Mouse (Mus musculus) forebrain, embryonic 13.5 days (tissue): ENCODE results near the gene Gm20605. TPM values are rescaled to one million over a fixed set of nuclear protein-coding genes. Genes with fewer than 3 reads are reported as not detected.

Experiments
- ATAC-seq: fragments of 200-750 bp; cut with Nextera tagmentation; 2 replicates; pipeline ENCODE4 v1.8.0; 2017
- H3K27ac ChIP-seq: fragments of 300-500 bp; sonication (generic); 2 replicates; pipeline ENCODE4 v1.5.1; 2015; ENCODE audit warnings: inconsistent platforms, mild to moderate bottlenecking, moderate library complexity
- H3K27me3 ChIP-seq: fragments of 300-500 bp; sonication (generic); 2 replicates; pipeline ENCODE4 v1.6.1; 2015; ENCODE audit warnings: mild to moderate bottlenecking, inconsistent platforms
- H3K36me3 ChIP-seq: fragments of 300-500 bp; sonication (generic); 2 replicates; pipeline ENCODE4 v1.6.1; 2015; ENCODE audit warnings: mild to moderate bottlenecking, inconsistent platforms; ENCODE audit not compliant: poor library complexity, severe bottlenecking
- H3K4me1 ChIP-seq: fragments of 300-500 bp; sonication (generic); 2 replicates; pipeline ENCODE4 v1.6.1; 2015; ENCODE audit warnings: inconsistent platforms
- H3K4me2 ChIP-seq: fragments of 300-500 bp; sonication (generic); 2 replicates; pipeline ENCODE4 v1.6.1; 2015; ENCODE audit warnings: inconsistent platforms, mild to moderate bottlenecking, moderate library complexity
- H3K4me3 ChIP-seq: fragments of 300-500 bp; sonication (generic); 2 replicates; pipeline ENCODE4 v1.5.1; 2015; ENCODE audit warnings: mild to moderate bottlenecking, inconsistent platforms
- H3K9ac ChIP-seq: fragments of 300-500 bp; sonication (generic); 2 replicates; pipeline ENCODE4 v1.6.1; 2015; ENCODE audit warnings: mild to moderate bottlenecking, inconsistent platforms
- H3K9me3 ChIP-seq: fragments of 300-500 bp; sonication (generic); replicated peaks from 2 replicates; pipeline ENCODE4 v1.6.1; 2016; ENCODE audit warnings: inconsistent platforms
- WGBS: fragments of 180-500 bp; shearing (Covaris S2); methylation state at CpG from one replicate; pipeline ENCODE4 v1.1.7; 2015; 5-methylcytosine and 5-hydroxymethylcytosine counted together
- polyA plus RNA-seq: library from polyadenylated mRNA; unstranded; fragments of >200 nt; fragmentation: Nextera tagmentation; extraction: Ambion mirVana; gene quantifications from 2 replicates; pipeline ENCODE4 v1.2.1, GENCODE M21; 2015

Gm20605 gene
- polyA plus RNA-seq, 1 experiment from 2014 or later: 7.3 TPM

GRCm38 (mm10) chr5:137600281-137600618, 28.7 kb upstream of the Gm20605 start:
- 4% methylated on average over 15 of the region's 19 CpGs for WGBS
- H3K27me3 ChIP-seq: no peaks in the 10 kb centered on the region
- peak overlapping the region; percentile 74 for H3K4me3 ChIP-seq
- H3K4me1 ChIP-seq: peaks cover 39% of the 10 kb centered on the region
- H3K9me3 ChIP-seq: no peaks in the 10 kb centered on the region
- peak overlapping the region; percentile 88 for H3K9ac ChIP-seq
- H3K27ac ChIP-seq: 0 out of 2 replicates have a peak overlapping the region, but pooled peaks have one; percentile 82
- ATAC-seq: no peak
- peaks cover 14% of the 10 kb centered on the region for H3K36me3 ChIP-seq
- H3K4me2 ChIP-seq: peak overlapping the region; percentile 97

GRCm38 (mm10) chr5:137600619-137601364, 28.2 kb upstream of the Gm20605 start, which contains the start of gene Mospd3:
Mospd3 (minus strand) TSS chr5:137601058.
- Histone ChIP-seq H3K27me3 (no peaks in the 10 kb centered on the region), H3K27ac (peak within 1 kb of the TSS; percentile 82), H3K9me3 (no peaks in the 10 kb centered on the region), H3K4me2 (peak within 1 kb of the TSS; percentile 97), H3K4me1 (peaks cover 39% of the 10 kb centered on the region), H3K36me3 (peaks cover 14% of the 10 kb centered on the region), H3K9ac (peak within 1 kb of the TSS; percentile 88), H3K4me3 (peak within 1 kb of the TSS; percentile 74)
- peak; percentile 97 for ATAC-seq
- WGBS: under 1% methylated on average over 41 of the region's 41 CpGs

GRCm38 (mm10) chr5:137601365-137601729, 27.6 kb upstream of the Gm20605 start:
- H3K27me3 ChIP-seq: no peaks in the 10 kb centered on the region
- under 1% methylated on average over 22 of the region's 22 CpGs for WGBS
- peaks cover 14% of the 10 kb centered on the region for H3K36me3 ChIP-seq
- peak overlapping the region; percentile 74 for H3K4me3 ChIP-seq
- H3K4me2 ChIP-seq: peak overlapping the region; percentile 97
- peak overlapping the region; percentile 4; the same call in 1 of the 2 replicates for H3K27ac ChIP-seq
- no peaks in the 10 kb centered on the region for H3K9me3 ChIP-seq
- peak overlapping the region; percentile 63 for H3K9ac ChIP-seq
- ATAC-seq: no peak
- H3K4me1 ChIP-seq: peaks cover 39% of the 10 kb centered on the region

- Histone ChIP-seq H3K9me3 (no peaks in the 10 kb centered on the region), H3K36me3 (no peaks in the 10 kb centered on the region), H3K27ac (no peak overlapping the region), H3K4me2 (peak overlapping the region; percentile 37), H3K4me1 (peaks cover 19% of the 10 kb centered on the region), H3K9ac (peak overlapping the region; percentile 34; the same call in 1 of the 2 replicates), H3K4me3 (no peak overlapping the region), H3K27me3 (peaks cover 23% of the 10 kb centered on the region)
- ATAC-seq: no peak
- WGBS: 12% methylated on average over 26 of the region's 26 CpGs
These were observed 20.9 kb upstream of the Gm20605 start for GRCm38 (mm10) chr5:137607860-137608653.

GRCm38 (mm10) chr5:137608654-137609190, 20.3 kb upstream of the Gm20605 start:
- 17% methylated on average over 23 of the region's 23 CpGs for WGBS
- Histone ChIP-seq H3K27me3 (peaks cover 23% of the 10 kb centered on the region), H3K36me3 (no peaks in the 10 kb centered on the region), H3K27ac (no peak overlapping the region), H3K4me2 (peak overlapping the region; percentile 37), H3K4me3 (no peak overlapping the region), H3K4me1 (peaks cover 13% of the 10 kb centered on the region; the same call in 1 of the 2 replicates), H3K9me3 (no peaks in the 10 kb centered on the region), H3K9ac (peak overlapping the region; percentile 34; the same call in 1 of the 2 replicates)
- ATAC-seq: no peak

GRCm38 (mm10) chr5:137609292-137609691, 19.7 kb upstream of the Gm20605 start:
- 63% methylated on average over 3 of the region's 3 CpGs for WGBS
- Histone ChIP-seq H3K27ac (no peak overlapping the region), H3K9ac (no peak overlapping the region), H3K9me3 (no peaks in the 10 kb centered on the region), H3K4me3 (no peak overlapping the region), H3K4me1 (peaks cover 10% of the 10 kb centered on the region; the same call in 1 of the 2 replicates), H3K4me2 (no peak overlapping the region), H3K36me3 (no peaks in the 10 kb centered on the region), H3K27me3 (peaks cover 23% of the 10 kb centered on the region)
- no peak for ATAC-seq

GRCm38 (mm10) chr5:137610056-137610455, 18.9 kb upstream of the Gm20605 start:
- ATAC-seq: no peak
- Histone ChIP-seq H3K27me3 (peaks cover 23% of the 10 kb centered on the region), H3K4me3 (no peak overlapping the region), H3K27ac (no peak overlapping the region), H3K36me3 (no peaks in the 10 kb centered on the region), H3K9me3 (no peaks in the 10 kb centered on the region), H3K4me2 (no peak overlapping the region), H3K4me1 (peaks cover 10% of the 10 kb centered on the region; the same call in 1 of the 2 replicates), H3K9ac (peak overlapping the region; percentile 21; the same call in 1 of the 2 replicates)
- WGBS: 78% methylated on average over 4 of the region's 4 CpGs

- 19% methylated on average over 11 of the region's 12 CpGs for WGBS
- peak overlapping the region; percentile 21; the same call in 1 of the 2 replicates for H3K9ac ChIP-seq
- ATAC-seq: no peak
- no peaks in the 10 kb centered on the region for H3K36me3 ChIP-seq
- H3K9me3 ChIP-seq: no peaks in the 10 kb centered on the region
- H3K4me2 ChIP-seq: no peak overlapping the region; the same call in 1 of the 2 replicates
- H3K4me1 ChIP-seq: peaks cover 10% of the 10 kb centered on the region; the same call in 1 of the 2 replicates
- peaks cover 23% of the 10 kb centered on the region for H3K27me3 ChIP-seq
- H3K4me3 ChIP-seq: no peak overlapping the region
- H3K27ac ChIP-seq: no peak overlapping the region
These were observed 18.3 kb upstream of the Gm20605 start for GRCm38 (mm10) chr5:137610548-137611244.

- H3K27ac ChIP-seq: no peak overlapping the region
- ATAC-seq: no peak
These were observed 17.8 kb upstream of the Gm20605 start for GRCm38 (mm10) chr5:137611245-137611602.

GRCm38 (mm10) chr5:137613076-137613475, 15.9 kb upstream of the Gm20605 start:
- H3K4me3 ChIP-seq: no peak overlapping the region
- peaks cover 12% of the 10 kb centered on the region for H3K27me3 ChIP-seq
- 67% methylated on average over 5 of the region's 5 CpGs for WGBS
- no peak for ATAC-seq
- no peak overlapping the region for H3K9ac ChIP-seq
- no peak overlapping the region for H3K27ac ChIP-seq
- no peak overlapping the region for H3K4me2 ChIP-seq
- no peaks in the 10 kb centered on the region for H3K9me3 ChIP-seq
- peaks cover 7% of the 10 kb centered on the region; the same call in 1 of the 2 replicates for H3K4me1 ChIP-seq
- H3K36me3 ChIP-seq: no peaks in the 10 kb centered on the region

More at GRCm38 (mm10) chr5:137611245-137611602, 17.8 kb upstream of the Gm20605 start:
- Histone ChIP-seq H3K4me2 (no peak overlapping the region), H3K4me1 (peaks cover 10% of the 10 kb centered on the region; the same call in 1 of the 2 replicates), H3K36me3 (no peaks in the 10 kb centered on the region), H3K27me3 (peaks cover 23% of the 10 kb centered on the region), H3K9me3 (no peaks in the 10 kb centered on the region), H3K9ac (peak overlapping the region; percentile 21; the same call in 1 of the 2 replicates), H3K4me3 (no peak overlapping the region)
- WGBS: 37% methylated on average over 6 of the region's 6 CpGs

- Histone ChIP-seq H3K4me1 (0 out of 2 replicates have a peak, but pooled peaks cover 3% of the 10 kb centered on the region), H3K9me3 (no peaks in the 10 kb centered on the region), H3K36me3 (no peaks in the 10 kb centered on the region), H3K9ac (peak within 1 kb of the TSS; percentile 38; the same call in 1 of the 2 replicates), H3K4me3 (no peak within 1 kb of the TSS), H3K4me2 (no peak within 1 kb of the TSS), H3K27me3 (peaks cover 11% of the 10 kb centered on the region), H3K27ac (no peak within 1 kb of the TSS)
- no peak for ATAC-seq
- 72% methylated on average over 11 of the region's 11 CpGs for WGBS
These were observed 15.4 kb upstream of the Gm20605 start, which contains the start of gene Pcolce for GRCm38 (mm10) chr5:137613550-137613949. Pcolce (minus strand) TSS chr5:137613784.
